Mouse (Mus musculus): ENCODE data around the gene Nxpe5. TPM values are rescaled to one million over a fixed set of nuclear protein-coding genes. Genes with fewer than 3 reads are reported as not detected.

Nxpe5 gene
- polyA plus RNA-seq, 1 experiment from 2014 or later: not detected

Other genes with a start within 250 kb of the Nxpe5 start
- gene Azgp1, start 244.4 kb upstream of the Nxpe5 start, polyA plus RNA-seq (2014; fragmentation: Nextera tagmentation; extraction: Ambion mirVana): not detected in 2 replicates
- gene Smok3a, start 204.6 kb upstream of the Nxpe5 start, polyA plus RNA-seq (2014; fragmentation: Nextera tagmentation; extraction: Ambion mirVana): not detected in 2 replicates
- gene Smok3b, start 204.5 kb upstream of the Nxpe5 start, polyA plus RNA-seq (2014; fragmentation: Nextera tagmentation; extraction: Ambion mirVana): not detected in 2 replicates
- not detected in 2 replicates for gene Smok3c, start 172.7 kb upstream of the Nxpe5 start, polyA plus RNA-seq (2014; fragmentation: Nextera tagmentation; extraction: Ambion mirVana)
- gene Zkscan1, start 140.8 kb upstream of the Nxpe5 start, polyA plus RNA-seq (2014; fragmentation: Nextera tagmentation; extraction: Ambion mirVana): 31.2 and 34.1 TPM in 2 replicates
- 84.0 and 88.2 TPM in 2 replicates for gene Zscan21, start 109.0 kb upstream of the Nxpe5 start, polyA plus RNA-seq (2014; fragmentation: Nextera tagmentation; extraction: Ambion mirVana)
- gene Zfp113, start 70.2 kb upstream of the Nxpe5 start, polyA plus RNA-seq (2014; fragmentation: Nextera tagmentation; extraction: Ambion mirVana): 17.9 and 21.4 TPM in 2 replicates
- 239 and 253 TPM in 2 replicates for gene Cops6, start 64.8 kb upstream of the Nxpe5 start, polyA plus RNA-seq (2014; fragmentation: Nextera tagmentation; extraction: Ambion mirVana)
- 15.2 and 15.5 TPM in 2 replicates for gene Ap4m1, start 53.9 kb upstream of the Nxpe5 start, polyA plus RNA-seq (2014; fragmentation: Nextera tagmentation; extraction: Ambion mirVana)
- gene Mcm7, start 53.5 kb upstream of the Nxpe5 start, polyA plus RNA-seq (2014; fragmentation: Nextera tagmentation; extraction: Ambion mirVana): 71.6 and 78.1 TPM in 2 replicates
- gene Taf6, start 38.4 kb upstream of the Nxpe5 start, polyA plus RNA-seq (2014; fragmentation: Nextera tagmentation; extraction: Ambion mirVana): 67.1 and 72.8 TPM in 2 replicates
- gene Cnpy4, start 38.4 kb upstream of the Nxpe5 start, polyA plus RNA-seq (2014; fragmentation: Nextera tagmentation; extraction: Ambion mirVana): 29.5 and 31.5 TPM in 2 replicates
- gene Mblac1, start 31.6 kb upstream of the Nxpe5 start, polyA plus RNA-seq (2014; fragmentation: Nextera tagmentation; extraction: Ambion mirVana): 12.5 and 13.6 TPM in 2 replicates
- 74.7 and 85.0 TPM in 2 replicates for gene Lamtor4, start 29.6 kb downstream of the Nxpe5 start, polyA plus RNA-seq (2014; fragmentation: Nextera tagmentation; extraction: Ambion mirVana)
- gene BC037034, start 38.1 kb downstream of the Nxpe5 start, polyA plus RNA-seq (2014; fragmentation: Nextera tagmentation; extraction: Ambion mirVana): 19.5 and 19.7 TPM in 2 replicates
- gene Gal3st4, start 46.9 kb downstream of the Nxpe5 start, polyA plus RNA-seq (2014; fragmentation: Nextera tagmentation; extraction: Ambion mirVana): 2.6 and 2.9 TPM in 2 replicates
- 0.15 TPM in 1 of 2 replicates, not detected in the other for gene Gm43720, start 54.1 kb downstream of the Nxpe5 start, polyA plus RNA-seq (2014; fragmentation: Nextera tagmentation; extraction: Ambion mirVana)
- gene Gpc2, start 54.1 kb downstream of the Nxpe5 start, polyA plus RNA-seq (2014; fragmentation: Nextera tagmentation; extraction: Ambion mirVana): 23.9 and 24.2 TPM in 2 replicates
- 9.0 and 9.5 TPM in 2 replicates for gene Stag3, start 54.3 kb downstream of the Nxpe5 start, polyA plus RNA-seq (2014; fragmentation: Nextera tagmentation; extraction: Ambion mirVana)
- gene Pvrig, start 116.1 kb downstream of the Nxpe5 start, polyA plus RNA-seq (2014; fragmentation: Nextera tagmentation; extraction: Ambion mirVana): 0.19 TPM in 1 of 2 replicates, not detected in the other
- 65.9 and 72.2 TPM in 2 replicates for gene Zfp157, start 215.6 kb downstream of the Nxpe5 start, polyA plus RNA-seq (2014; fragmentation: Nextera tagmentation; extraction: Ambion mirVana)